Mouse (Mus musculus) c-Kit-positive CD71-positive TER-119-positive erythroid progenitor cells, embryonic 14.5 days (primary cell): ENCODE measurements around the gene Rras.

ENCODE experiments used
- DNase-seq: peaks from one replicate; pipeline ENCODE4 v3.0.0-alpha.2; 2013; ENCODE audit warnings: low spot score

The Rras gene

DNA sequence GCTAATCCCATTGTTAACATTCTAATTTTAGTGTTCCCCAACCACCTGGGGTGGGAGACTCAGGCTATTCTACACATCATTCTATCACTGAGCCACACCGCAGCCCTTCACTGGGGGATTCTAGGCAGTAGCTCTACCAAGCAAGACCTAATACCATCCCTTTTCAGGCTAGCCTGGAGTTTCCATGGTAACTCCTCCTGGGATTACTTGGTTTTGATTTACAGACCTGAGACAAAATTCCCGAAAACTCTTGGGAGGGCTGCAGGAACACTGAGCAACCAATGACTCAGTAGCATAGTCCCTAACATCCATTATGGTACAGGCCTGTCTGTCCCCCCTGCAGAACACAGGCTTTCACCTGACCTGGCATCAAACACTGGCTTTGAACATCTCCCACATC, 8.5 kb downstream of the Rras start:
- DNase-seq = no peak

DNA sequence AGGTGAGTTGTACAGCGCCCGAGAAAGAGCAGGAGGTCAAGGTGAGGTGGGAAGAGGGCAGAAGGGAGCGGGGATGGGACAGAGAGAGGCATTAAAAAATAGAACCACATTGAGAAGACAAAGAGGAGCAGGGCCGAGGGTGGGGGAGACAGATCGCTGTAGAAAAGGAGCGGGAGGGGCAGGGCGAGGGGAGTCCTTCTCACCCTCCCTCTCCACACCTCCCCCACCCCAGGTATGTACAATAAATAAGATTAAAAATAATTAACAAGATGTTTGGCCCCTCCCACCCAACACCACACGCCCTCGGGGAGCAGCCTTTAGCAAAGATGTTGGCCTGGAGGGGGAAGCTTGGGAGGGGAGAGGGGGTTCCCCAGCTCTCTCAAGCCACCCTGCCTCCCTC, 10.0 kb downstream of the Rras start:
- DNase-seq = no peak

GRCm38 (mm10) chr7:45028351-45028750, 10.6 kb downstream of the Rras start:
- no peak for DNase-seq

DNA sequence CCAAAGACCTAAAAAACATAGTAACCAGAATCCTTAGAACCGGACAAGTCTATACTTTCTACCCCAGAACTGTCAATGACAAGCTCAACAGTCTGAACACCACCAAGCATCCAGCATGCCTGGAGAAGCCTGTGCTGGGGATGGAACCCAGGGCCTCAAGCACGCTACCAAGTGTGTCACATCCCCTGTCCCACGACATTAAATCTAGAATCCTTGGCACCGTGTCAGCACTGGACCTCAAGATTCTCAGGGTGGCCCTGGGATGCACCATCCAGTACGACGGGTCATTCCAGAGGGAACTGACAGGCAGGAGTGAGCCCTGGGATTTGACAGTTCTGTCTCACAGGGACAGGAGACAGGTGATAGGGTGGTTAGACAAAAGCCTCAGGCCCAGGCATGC, 12.2 kb downstream of the Rras start:
- DNase-seq = no peak

GRCm38 (mm10) chr7:45030857-45031256, 13.1 kb downstream of the Rras start:
- DNase-seq = no peak

DNA sequence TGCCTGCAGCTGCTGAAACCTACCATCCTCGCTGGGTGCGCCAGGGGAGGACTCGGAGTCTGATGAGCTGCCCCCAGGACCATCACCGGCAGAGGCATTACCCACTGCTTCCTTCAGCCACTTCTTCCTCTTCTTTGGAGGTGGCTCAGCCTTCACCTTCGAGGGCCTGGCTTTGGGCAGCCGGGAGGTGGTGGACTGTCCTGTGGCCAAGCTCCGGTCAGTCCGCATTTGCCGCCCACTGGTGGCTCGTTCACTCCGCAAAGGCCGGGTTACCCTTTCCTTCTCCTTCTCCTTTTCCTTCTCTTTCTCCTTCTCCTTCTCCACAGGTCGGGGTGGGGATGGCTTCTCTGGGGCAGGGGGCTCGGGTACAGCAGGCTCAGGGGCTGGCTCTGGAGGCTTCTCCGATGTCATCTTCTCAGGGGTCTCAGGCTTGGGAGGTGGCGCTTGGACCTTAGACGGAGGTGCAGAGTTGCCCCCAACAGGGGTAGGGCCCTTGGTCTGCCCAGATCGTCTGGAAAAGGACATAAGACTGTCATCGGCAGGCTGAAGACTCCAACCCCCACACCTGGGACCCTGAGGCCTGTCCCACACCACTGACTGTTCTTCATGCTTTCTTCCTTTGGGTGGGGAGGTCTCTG, 16.1 kb downstream of the Rras start:
- no peak for DNase-seq

DNA sequence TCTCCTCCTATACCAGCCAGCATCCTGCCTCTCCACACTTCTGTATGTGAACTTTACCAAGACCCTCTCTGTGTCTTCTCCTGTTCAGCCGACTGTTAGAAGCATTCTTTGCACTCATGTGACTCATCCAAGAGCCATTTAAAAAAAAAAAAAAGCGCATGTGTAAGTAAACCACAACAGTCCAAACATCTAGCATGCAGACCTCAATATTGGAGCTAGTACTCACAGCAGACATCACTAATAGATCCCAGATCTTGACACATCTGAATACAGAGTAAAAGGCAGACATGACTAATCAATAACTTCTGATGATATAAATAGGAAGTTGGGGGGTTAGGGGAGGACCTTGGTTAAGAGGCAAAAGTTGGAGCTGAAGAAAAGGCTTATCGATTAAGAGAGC, 17.9 kb downstream of the Rras start:
- DNase-seq = no peak

DNA sequence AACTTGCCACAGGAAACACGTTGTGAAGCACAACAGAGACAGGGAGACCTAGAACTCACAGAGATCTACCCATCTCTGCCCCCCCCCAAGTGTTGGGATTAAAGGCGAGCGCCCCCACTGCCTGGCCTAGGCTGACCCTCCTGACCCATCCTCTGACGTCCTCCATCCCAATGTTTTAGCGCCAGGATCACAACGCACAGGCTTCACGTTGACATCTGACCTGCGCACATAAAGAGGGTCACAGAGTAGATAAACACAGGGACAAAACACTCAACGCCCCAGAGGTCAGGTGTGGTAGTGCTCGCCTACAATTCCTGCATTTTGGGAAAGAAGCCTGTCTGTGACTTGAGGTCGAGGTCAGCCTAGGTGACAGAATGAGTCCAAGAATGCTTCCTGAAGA, 18.9 kb downstream of the Rras start:
- DNase-seq = no peak

GRCm38 (mm10) chr7:45037720-45038361, 20.1 kb downstream of the Rras start:
- DNase-seq = peak; percentile 64

DNA sequence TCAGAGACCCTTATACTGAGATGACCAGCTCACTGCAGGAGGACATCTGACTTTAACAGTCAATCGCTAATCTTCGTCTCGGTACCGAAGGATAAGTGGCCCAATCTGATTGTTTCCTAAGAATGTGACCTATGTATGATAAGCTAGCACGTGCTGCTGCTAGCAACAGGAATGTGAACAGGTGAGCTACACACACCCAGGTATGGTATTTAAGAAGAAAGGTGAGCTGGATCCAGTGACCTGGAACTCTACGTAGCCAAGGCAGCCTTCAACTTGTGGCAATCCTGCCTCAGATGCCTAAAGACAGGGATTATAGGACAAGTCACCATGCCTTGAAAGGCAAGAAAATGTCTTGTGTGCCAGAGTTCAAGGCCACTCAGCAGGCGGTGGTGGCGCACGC, 20.6 kb downstream of the Rras start:
- no peak for DNase-seq

GRCm38 (mm10) chr7:45040851-45041250, 23.1 kb downstream of the Rras start:
- no peak for DNase-seq

- DNase-seq = no peak
Measured at GRCm38 (mm10) chr7:45043307-45043706, 25.5 kb downstream of the Rras start.

GRCm38 (mm10) chr7:45045741-45046140, 28.0 kb downstream of the Rras start:
- DNase-seq = no peak

DNA sequence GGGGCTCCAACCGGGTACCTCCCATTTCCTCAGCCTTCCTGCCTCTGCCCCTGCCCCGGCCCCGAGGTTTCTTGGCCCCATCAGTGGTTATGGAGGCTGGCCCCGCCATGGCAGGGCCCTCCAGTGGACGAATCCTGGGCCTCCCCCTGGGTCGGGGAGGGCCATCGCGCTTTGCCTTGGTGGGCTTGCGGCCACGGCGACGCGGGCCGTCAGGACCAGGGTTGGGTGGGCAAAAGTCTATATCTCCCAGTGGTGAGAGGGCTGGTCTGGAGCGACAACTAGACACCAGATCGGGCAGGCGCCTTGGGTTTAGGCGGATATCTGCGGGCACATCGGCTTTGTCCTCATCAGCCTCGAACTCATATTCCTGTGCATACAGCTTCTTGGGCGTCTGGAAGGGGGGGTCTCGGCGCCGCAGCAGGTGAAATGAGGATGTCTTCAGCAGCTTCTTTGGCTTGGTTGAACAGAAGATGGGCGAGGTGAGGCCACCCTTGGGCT, 29.1 kb downstream of the Rras start:
- DNase-seq = no peak

DNA sequence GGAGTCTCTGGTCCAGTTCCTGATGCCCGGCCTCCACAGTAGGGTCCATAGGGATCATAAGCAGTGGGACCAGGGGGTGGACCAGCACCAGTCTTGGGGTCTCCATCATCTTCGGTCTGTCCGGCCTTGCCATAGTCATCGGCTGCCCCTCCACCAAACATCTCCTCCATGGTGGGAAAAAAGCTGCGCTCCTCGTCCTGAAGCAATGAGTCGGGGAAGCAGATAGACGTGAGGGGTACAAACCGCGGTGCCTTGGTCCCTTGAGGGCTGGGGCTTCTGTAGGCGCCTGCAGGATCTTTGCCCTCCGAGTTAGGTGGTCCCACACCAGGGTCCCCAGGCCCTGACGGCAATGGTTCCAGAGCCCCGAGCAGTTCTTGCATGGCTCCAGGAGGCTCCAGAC, 29.7 kb downstream of the Rras start:
- no peak for DNase-seq

GRCm38 (mm10) chr7:45048001-45048890, 30.5 kb downstream of the Rras start:
- DNase-seq = no peak

DNA sequence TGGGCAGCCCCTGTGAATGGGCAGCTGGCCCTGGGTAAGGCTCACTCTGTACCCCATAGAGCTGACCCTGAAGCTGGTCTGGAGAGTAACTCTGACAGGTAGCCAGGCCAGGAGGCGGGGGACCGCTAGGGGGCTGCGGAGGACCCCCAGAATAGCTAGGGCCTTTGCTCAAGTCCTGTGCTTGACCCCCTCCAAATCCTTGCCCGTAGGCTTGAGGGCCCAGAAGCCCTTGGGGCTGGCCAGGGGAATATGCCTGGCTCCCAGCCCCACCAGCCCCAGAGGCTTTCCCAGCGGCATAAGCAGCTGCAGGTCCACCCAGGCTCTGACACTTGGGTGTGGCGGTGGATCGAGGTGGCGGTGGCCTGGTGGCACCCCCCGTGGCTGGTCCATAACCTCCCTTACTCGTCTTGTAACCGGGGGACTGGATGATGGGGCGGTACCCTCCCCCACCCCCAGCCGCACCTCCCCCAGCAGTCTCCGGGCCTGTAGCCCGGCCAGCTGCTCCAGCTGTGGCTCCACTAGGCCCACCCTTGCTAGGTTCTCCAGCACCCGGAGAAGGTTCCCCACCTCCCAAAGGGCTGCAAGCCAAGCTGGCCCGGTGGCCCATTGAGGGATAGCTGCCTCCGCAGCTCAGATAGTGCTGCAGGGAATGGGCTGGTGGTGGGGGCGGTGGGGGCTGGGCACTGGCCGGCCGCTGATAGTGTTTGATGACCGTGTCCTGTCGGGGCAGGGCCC, 31.3 kb downstream of the Rras start:
- DNase-seq = no peak

DNA sequence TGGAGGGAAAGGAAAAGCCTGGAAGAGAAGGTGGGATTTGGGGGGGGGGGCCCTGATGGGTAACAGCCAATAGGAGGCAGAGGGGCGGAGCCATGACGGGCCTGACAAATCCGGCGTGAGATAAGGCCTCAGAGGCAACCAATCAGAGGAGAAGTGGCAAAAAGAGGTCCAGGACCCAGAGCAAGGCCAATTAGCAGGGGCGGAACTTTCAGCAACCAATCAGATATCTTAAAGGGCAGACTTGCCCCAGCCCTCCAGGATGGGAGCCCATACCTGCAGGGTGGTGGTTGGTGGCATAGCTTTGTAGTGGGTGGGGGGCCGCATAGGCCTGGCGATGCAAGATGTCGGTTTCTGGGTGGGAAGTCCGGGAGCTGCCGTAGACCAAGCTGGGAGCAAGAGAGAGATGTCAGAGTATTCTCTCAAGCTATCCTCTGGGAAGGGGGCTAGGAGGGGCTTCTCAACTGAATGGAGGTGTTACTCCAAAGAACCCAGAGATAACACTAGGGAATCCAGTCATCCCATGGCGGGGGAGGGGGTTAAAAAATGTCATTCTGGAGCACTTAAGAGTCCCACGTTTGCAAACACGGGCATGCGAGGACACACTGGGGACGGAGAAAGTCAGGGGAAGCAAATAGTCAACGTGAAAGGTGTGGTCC, 33.3 kb downstream of the Rras start:
- DNase-seq = peak; percentile 65

GRCm38 (mm10) chr7:45051601-45051974, 33.8 kb downstream of the Rras start:
- no peak for DNase-seq

GRCm38 (mm10) chr7:45052181-45052861, 34.6 kb downstream of the Rras start:
- DNase-seq = peak; percentile 18

GRCm38 (mm10) chr7:45052862-45053116, 35.0 kb downstream of the Rras start, which contains the start of gene Prr12:
Gene Prr12 (minus strand): TSS chr7:45052881.
- DNase-seq = peak; percentile 34
